Mouse (Mus musculus) forebrain, embryonic 15.5 days (tissue): Measurements from ENCODE around the gene Fgfr2. TPM values are rescaled to one million over a fixed set of nuclear protein-coding genes. Genes with fewer than 3 reads are reported as not detected.
A peak's percentile ranks its signal among the peaks of the same experiment; 100 is the strongest.
"Not testable (repeated sequence)": the region's sequence is repeated elsewhere in the genome, so short reads cannot be mapped to it uniquely, and the experiment has no call there.

Experiments used
- ATAC-seq: fragments of 200-750 bp; cut with Nextera tagmentation; replicated peaks from 2 replicates; pipeline ENCODE4 v1.8.0; 2017; ENCODE audit warnings: mild to moderate bottlenecking, moderate TSS enrichment, moderate library complexity
- H3K27ac ChIP-seq: fragments of 300-500 bp; sonication (generic); replicated peaks from 2 replicates; pipeline ENCODE4 v1.5.1; 2015; ENCODE audit warnings: mild to moderate bottlenecking, inconsistent platforms
- H3K27me3 ChIP-seq: fragments of 300-500 bp; sonication (generic); 2 replicates; pipeline ENCODE4 v1.6.1; 2015; ENCODE audit warnings: inconsistent platforms
- H3K36me3 ChIP-seq: fragments of 300-500 bp; sonication (generic); 2 replicates; pipeline ENCODE4 v1.6.1; 2015; ENCODE audit warnings: mild to moderate bottlenecking, inconsistent platforms
- H3K4me1 ChIP-seq: fragments of 300-500 bp; sonication (generic); 2 replicates; pipeline ENCODE4 v1.6.1; 2015; ENCODE audit warnings: inconsistent platforms
- H3K4me2 ChIP-seq: fragments of 300-500 bp; sonication (generic); replicated peaks from 2 replicates; pipeline ENCODE4 v1.6.1; 2015; ENCODE audit warnings: mild to moderate bottlenecking, inconsistent platforms
- H3K4me3 ChIP-seq: fragments of 300-500 bp; sonication (generic); 2 replicates; pipeline ENCODE4 v1.5.1; 2015; ENCODE audit warnings: mild to moderate bottlenecking, inconsistent platforms
- H3K9ac ChIP-seq: fragments of 300-500 bp; sonication (generic); replicated peaks from 2 replicates; pipeline ENCODE4 v1.6.1; 2015; ENCODE audit warnings: mild to moderate bottlenecking, inconsistent platforms
- H3K9me3 ChIP-seq: fragments of 300-500 bp; sonication (generic); 2 replicates; pipeline ENCODE4 v1.6.1; 2016; ENCODE audit warnings: inconsistent platforms
- WGBS: fragments of 180-500 bp; shearing (Covaris S2); methylation state at CpG from one replicate; pipeline ENCODE4 v1.1.7; 2015; ENCODE audit warnings: mixed read lengths; 5-methylcytosine and 5-hydroxymethylcytosine counted together
- polyA plus RNA-seq: library from polyadenylated mRNA; unstranded; fragments of >200 nt; fragmentation: Nextera tagmentation; extraction: Ambion mirVana; gene quantifications from 2 replicates; pipeline ENCODE4 v1.2.1, GENCODE M21; 2015

The Fgfr2 gene
- polyA plus RNA-seq, 1 experiment from 2014 or later = 48.1 TPM

GRCm38 (mm10) chr7:130145211-130145610 is 2977.9 kb downstream of the Fgfr2 start:
- Histone ChIP-seq H3K9ac (no peak overlapping the region), H3K36me3 (no peaks in the 10 kb centered on the region), H3K27me3 (no peaks in the 10 kb centered on the region), H3K4me3 (no peak overlapping the region), H3K27ac (no peak overlapping the region), H3K4me1 (no peaks in the 10 kb centered on the region), H3K9me3 (no peaks in the 10 kb centered on the region), H3K4me2 (no peak overlapping the region)
- no peak for ATAC-seq
- WGBS = 93% methylated on average over 4 of the region's 4 CpGs

- Histone ChIP-seq H3K9me3 (no peaks in the 10 kb centered on the region), H3K9ac (no peak overlapping the region), H3K4me2 (no peak overlapping the region), H3K27ac (no peak overlapping the region), H3K4me3 (no peak overlapping the region), H3K4me1 (no peaks in the 10 kb centered on the region), H3K36me3 (no peaks in the 10 kb centered on the region), H3K27me3 (no peaks in the 10 kb centered on the region)
- WGBS = 67% methylated on average over 7 of the region's 7 CpGs
- no peak for ATAC-seq
Observed at GRCm38 (mm10) chr7:130143371-130143770, 2979.8 kb downstream of the Fgfr2 start.

- ATAC-seq = no peak
- Histone ChIP-seq H3K36me3 (no peaks in the 10 kb centered on the region), H3K27ac (no peak overlapping the region), H3K9me3 (no peaks in the 10 kb centered on the region), H3K4me2 (no peak overlapping the region), H3K4me3 (no peak overlapping the region), H3K9ac (no peak overlapping the region), H3K4me1 (no peaks in the 10 kb centered on the region), H3K27me3 (no peaks in the 10 kb centered on the region)
- WGBS = 77% methylated on average over 3 of the region's 3 CpGs
Observed at GRCm38 (mm10) chr7:130141088-130141873, 2981.9 kb downstream of the Fgfr2 start.

DNA sequence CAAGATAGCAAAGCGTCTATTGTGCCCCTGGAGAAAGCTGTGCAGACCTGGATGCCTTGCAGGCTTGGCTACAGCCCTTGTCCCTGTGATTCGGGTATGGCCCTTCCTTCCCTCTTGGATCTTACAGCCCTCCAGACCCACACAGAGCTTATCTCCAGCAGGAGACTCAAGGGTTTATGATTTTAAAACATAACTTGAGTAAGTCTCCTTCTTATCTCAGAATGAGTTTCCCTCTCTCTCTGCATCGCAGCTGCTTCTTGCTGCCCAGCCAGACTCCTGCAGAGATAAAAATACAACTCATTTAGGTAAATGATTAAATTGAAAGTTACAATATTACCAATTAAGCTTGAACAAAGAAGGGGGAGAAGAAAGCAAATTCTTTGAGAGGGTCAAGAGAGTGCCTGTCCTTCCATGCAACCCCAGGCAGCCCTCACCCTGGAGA is 2988.2 kb downstream of the Fgfr2 start:
- no peak for ATAC-seq
- no peak overlapping the region for H3K27ac ChIP-seq

GRCm38 (mm10) chr7:130134428-130134827 is 2988.7 kb downstream of the Fgfr2 start:
- not testable (repeated sequence) for ATAC-seq, H3K27me3 ChIP-seq, H3K27ac ChIP-seq, H3K4me1 ChIP-seq, H3K9ac ChIP-seq, H3K36me3 ChIP-seq, H3K4me2 ChIP-seq, H3K4me3 ChIP-seq, H3K9me3 ChIP-seq

More for the DNA sequence above, 2988.2 kb downstream of the Fgfr2 start:
- no peak overlapping the region for H3K4me3 ChIP-seq
- peaks cover 1% of the 10 kb centered on the region for H3K4me1 ChIP-seq
- no peaks in the 10 kb centered on the region for H3K27me3 ChIP-seq
- H3K36me3 ChIP-seq = no peaks in the 10 kb centered on the region
- H3K9ac ChIP-seq = no peak overlapping the region
- H3K4me2 ChIP-seq = no peak overlapping the region
- H3K9me3 ChIP-seq = no peaks in the 10 kb centered on the region
- WGBS = 71% methylated on average over 3 of the region's 3 CpGs

GRCm38 (mm10) chr7:130130226-130130625 is 2992.9 kb downstream of the Fgfr2 start:
- 70% methylated on average over 5 of the region's 5 CpGs for WGBS
- Histone ChIP-seq H3K9me3 (no peaks in the 10 kb centered on the region), H3K27ac (peak overlapping the region; percentile 84), H3K27me3 (no peaks in the 10 kb centered on the region), H3K4me1 (peaks cover 12% of the 10 kb centered on the region), H3K36me3 (no peaks in the 10 kb centered on the region), H3K9ac (no peak overlapping the region), H3K4me3 (no peak overlapping the region), H3K4me2 (no peak overlapping the region)
- ATAC-seq = no peak

- no peak overlapping the region for H3K4me3 ChIP-seq
- ATAC-seq = peak; percentile 53; the same call in 1 of the 2 replicates
- no peaks in the 10 kb centered on the region for H3K27me3 ChIP-seq
- H3K36me3 ChIP-seq = no peaks in the 10 kb centered on the region
- peak overlapping the region; percentile 28 for H3K4me2 ChIP-seq
- peaks cover 12% of the 10 kb centered on the region for H3K4me1 ChIP-seq
- WGBS = 12% methylated on average over 16 of the region's 16 CpGs
- H3K9ac ChIP-seq = 0 out of 2 replicates have a peak overlapping the region, but pooled peaks have one; percentile 19
- no peaks in the 10 kb centered on the region for H3K9me3 ChIP-seq
- H3K27ac ChIP-seq = peak overlapping the region; percentile 84
Observed at GRCm38 (mm10) chr7:130129359-130129960, 2993.7 kb downstream of the Fgfr2 start.

- Histone ChIP-seq H3K36me3 (no peaks in the 10 kb centered on the region), H3K4me2 (no peak overlapping the region), H3K27me3 (no peaks in the 10 kb centered on the region), H3K27ac (no peak overlapping the region), H3K9ac (no peak overlapping the region), H3K9me3 (no peaks in the 10 kb centered on the region), H3K4me3 (no peak overlapping the region), H3K4me1 (peaks cover 42% of the 10 kb centered on the region)
- 22% methylated on average over 2 of the region's 2 CpGs for WGBS
- no peak for ATAC-seq
Observed at GRCm38 (mm10) chr7:130121507-130121906, 3001.6 kb downstream of the Fgfr2 start.

DNA sequence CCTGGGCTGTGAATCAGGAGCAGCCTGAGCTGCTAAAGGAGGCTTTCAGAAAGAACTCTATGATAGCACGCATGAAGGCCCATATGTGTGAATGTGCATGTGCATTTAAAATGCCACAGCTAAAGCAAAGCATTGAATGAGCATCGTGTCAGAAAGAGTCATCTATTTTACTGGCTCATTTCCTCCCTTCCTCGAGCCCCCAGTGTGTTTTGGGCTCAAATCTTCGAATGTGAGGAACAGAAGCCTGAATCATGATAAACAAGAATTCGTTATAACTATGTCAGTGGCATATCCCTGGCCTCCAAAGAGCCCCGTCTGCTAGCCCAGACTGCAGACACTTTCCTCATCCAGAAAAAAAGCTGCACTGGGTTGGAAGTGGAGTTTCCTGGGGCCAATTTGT is 3003.7 kb downstream of the Fgfr2 start:
- Histone ChIP-seq H3K4me1 (peaks cover 42% of the 10 kb centered on the region), H3K4me3 (no peak overlapping the region), H3K9ac (no peak overlapping the region), H3K4me2 (no peak overlapping the region), H3K27me3 (no peaks in the 10 kb centered on the region), H3K27ac (peak overlapping the region; percentile 77), H3K36me3 (no peaks in the 10 kb centered on the region), H3K9me3 (no peaks in the 10 kb centered on the region)
- ATAC-seq = peak; percentile 71; the same call in 1 of the 2 replicates
- WGBS = 28% methylated on average over 6 of the region's 6 CpGs

- H3K9ac ChIP-seq = no peak overlapping the region
- no peak overlapping the region for H3K4me3 ChIP-seq
- no peaks in the 10 kb centered on the region for H3K9me3 ChIP-seq
- WGBS = 48% methylated on average over 4 of the region's 4 CpGs
- no peak for ATAC-seq
- no peaks in the 10 kb centered on the region for H3K27me3 ChIP-seq
- peaks cover 42% of the 10 kb centered on the region for H3K4me1 ChIP-seq
- H3K27ac ChIP-seq = peak overlapping the region; percentile 77
- H3K4me2 ChIP-seq = no peak overlapping the region
- no peaks in the 10 kb centered on the region for H3K36me3 ChIP-seq
Observed at GRCm38 (mm10) chr7:130118726-130119125, 3004.4 kb downstream of the Fgfr2 start.

DNA sequence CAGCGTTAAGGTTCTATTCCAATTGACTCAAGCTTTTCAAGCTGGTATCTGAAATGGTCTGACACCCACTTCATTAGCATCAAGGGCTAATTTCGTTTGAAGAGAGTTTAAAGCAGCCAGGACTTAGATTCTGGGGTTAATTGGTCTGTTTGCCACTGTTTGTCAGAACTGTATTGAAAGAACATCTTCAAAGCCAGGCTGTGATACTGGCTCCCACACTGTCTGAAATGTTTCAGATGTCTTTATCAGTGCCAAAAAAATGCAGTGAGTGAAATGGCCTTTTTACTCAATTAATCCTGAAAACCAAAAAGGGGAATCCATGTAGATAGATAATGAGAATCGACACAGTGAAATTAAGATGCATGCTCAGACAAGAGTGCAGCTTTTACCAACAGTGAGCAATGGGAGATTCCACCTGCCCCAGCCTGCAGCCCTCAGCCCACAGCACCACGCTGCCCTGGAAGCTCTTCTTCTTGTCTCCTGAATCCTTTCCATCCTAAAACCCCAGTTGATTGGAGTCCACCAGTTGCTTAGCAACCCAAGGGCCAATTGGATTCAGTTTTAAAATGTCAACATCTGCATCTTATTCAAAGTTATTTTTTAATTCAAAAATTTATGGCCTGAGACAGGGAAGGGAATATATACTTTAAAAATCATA is 3005.6 kb downstream of the Fgfr2 start:
- Histone ChIP-seq H3K9me3 (no peaks in the 10 kb centered on the region), H3K9ac (no peak overlapping the region), H3K4me3 (no peak overlapping the region), H3K27ac (peak overlapping the region; percentile 25; the same call in 1 of the 2 replicates), H3K4me1 (peaks cover 42% of the 10 kb centered on the region), H3K4me2 (no peak overlapping the region), H3K36me3 (no peaks in the 10 kb centered on the region), H3K27me3 (no peaks in the 10 kb centered on the region)
- ATAC-seq = 0 out of 2 replicates have a peak, but pooled peaks have one; percentile 46
- 10% methylated on average over 4 of the region's 4 CpGs for WGBS

- Histone ChIP-seq H3K9me3 (no peaks in the 10 kb centered on the region), H3K27ac (no peak overlapping the region), H3K4me2 (no peak overlapping the region), H3K36me3 (no peaks in the 10 kb centered on the region), H3K4me1 (peaks cover 30% of the 10 kb centered on the region), H3K9ac (no peak overlapping the region), H3K27me3 (no peaks in the 10 kb centered on the region), H3K4me3 (no peak overlapping the region)
- no peak for ATAC-seq
- WGBS = 67% methylated on average over 4 of the region's 4 CpGs
Observed at GRCm38 (mm10) chr7:130114436-130114835, 3008.7 kb downstream of the Fgfr2 start.
